Mouse (Mus musculus) hindbrain, embryonic 15.5 days (tissue): ENCODE results near the gene Adamts6. TPM values are rescaled to one million over a fixed set of nuclear protein-coding genes. Genes with fewer than 3 reads are reported as not detected.
A peak's percentile ranks its signal among the peaks of the same experiment; 100 is the strongest.

ENCODE experiments used
- ATAC-seq: fragments of 200-750 bp; cut with Nextera tagmentation; 2 replicates; pipeline ENCODE4 v1.8.0; 2017; ENCODE audit warnings: low read depth, moderate number of reproducible peaks, moderate TSS enrichment; ENCODE audit not compliant: low FRiP score
- H3K27ac ChIP-seq: fragments of 300-500 bp; sonication (generic); replicated peaks from 2 replicates; pipeline ENCODE4 v1.5.1; 2015; ENCODE audit warnings: mild to moderate bottlenecking, inconsistent platforms
- H3K27me3 ChIP-seq: fragments of 300-500 bp; sonication (generic); 2 replicates; pipeline ENCODE4 v1.6.1; 2015; ENCODE audit warnings: control low read depth, inconsistent platforms
- H3K36me3 ChIP-seq: fragments of 300-500 bp; sonication (generic); 2 replicates; pipeline ENCODE4 v1.6.1; 2015; ENCODE audit warnings: control low read depth, inconsistent platforms
- H3K4me1 ChIP-seq: fragments of 300-500 bp; sonication (generic); replicated peaks from 2 replicates; pipeline ENCODE4 v1.6.1; 2015; ENCODE audit warnings: control low read depth, inconsistent platforms
- H3K4me2 ChIP-seq: fragments of 300-500 bp; sonication (generic); 2 replicates; pipeline ENCODE4 v1.6.1; 2015; ENCODE audit warnings: moderate library complexity, mild to moderate bottlenecking, inconsistent platforms
- H3K4me3 ChIP-seq: fragments of 300-500 bp; sonication (generic); 2 replicates; pipeline ENCODE4 v1.5.1; 2015; ENCODE audit warnings: mild to moderate bottlenecking, inconsistent platforms
- H3K9ac ChIP-seq: fragments of 300-500 bp; sonication (generic); 2 replicates; pipeline ENCODE4 v1.6.1; 2015; ENCODE audit warnings: inconsistent platforms
- H3K9me3 ChIP-seq: fragments of 300-500 bp; sonication (generic); 2 replicates; pipeline ENCODE4 v1.6.1; 2016; ENCODE audit warnings: control low read depth, inconsistent platforms
- WGBS: fragments of 180-500 bp; shearing (Covaris S2); methylation state at CpG from one replicate; pipeline ENCODE4 v1.1.7; 2015; 5-methylcytosine and 5-hydroxymethylcytosine counted together
- polyA plus RNA-seq: library from polyadenylated mRNA; unstranded; fragments of >200 nt; fragmentation: Nextera tagmentation; extraction: Ambion mirVana; gene quantifications from 2 replicates; pipeline ENCODE4 v1.2.1, GENCODE M21; 2015

The Adamts6 gene
- polyA plus RNA-seq, 1 experiment from 2014 or later: 1.8 TPM

DNA sequence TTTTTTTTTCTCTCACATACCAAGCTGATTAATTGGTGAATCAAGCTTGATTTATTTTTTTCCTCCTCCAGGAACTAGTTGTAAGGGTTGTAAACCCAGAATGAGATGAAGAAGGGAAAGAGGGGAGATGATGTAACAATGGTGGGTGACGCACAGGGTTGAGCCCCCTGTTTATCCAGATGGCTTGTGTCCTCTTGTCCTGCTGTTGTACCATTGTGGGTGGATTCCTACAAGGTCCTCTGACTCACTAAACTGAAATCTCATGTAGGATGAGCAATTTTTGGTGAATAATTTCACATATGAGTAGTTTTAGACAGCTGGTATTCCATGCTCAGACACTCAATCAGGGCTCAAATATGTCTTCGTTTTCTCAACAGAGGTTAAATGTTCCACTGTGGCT is 233.9 kb downstream of the Adamts6 start:
- Histone ChIP-seq H3K9me3 (no peaks in the 10 kb centered on the region), H3K4me3 (no peak overlapping the region), H3K4me2 (no peak overlapping the region), H3K36me3 (no peaks in the 10 kb centered on the region), H3K27me3 (no peaks in the 10 kb centered on the region), H3K4me1 (peaks cover 18% of the 10 kb centered on the region), H3K9ac (no peak overlapping the region), H3K27ac (no peak overlapping the region)
- ATAC-seq: no peak
- WGBS: 89% methylated on average over 2 of the region's 2 CpGs

DNA sequence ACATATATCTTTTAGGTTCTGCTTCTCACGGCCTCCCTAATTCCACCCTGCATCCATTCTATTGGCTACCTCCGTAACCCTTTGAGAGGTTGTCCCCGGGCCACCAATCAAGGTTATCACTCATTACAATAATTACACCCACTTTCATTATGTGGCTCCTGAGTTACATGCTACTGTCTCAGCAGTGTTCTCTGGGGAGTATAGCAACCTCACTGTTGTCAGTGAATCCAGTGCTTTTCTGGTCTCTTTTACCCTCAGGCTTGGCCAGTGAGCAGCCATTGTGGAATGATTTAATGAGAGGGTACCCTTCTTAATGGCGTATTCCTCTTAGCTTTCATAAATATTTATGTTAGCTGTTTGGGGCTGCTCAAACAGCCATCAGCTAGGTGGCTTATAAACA is 238.0 kb downstream of the Adamts6 start:
- H3K9me3 ChIP-seq: no peaks in the 10 kb centered on the region
- no peaks in the 10 kb centered on the region for H3K27me3 ChIP-seq
- no peaks in the 10 kb centered on the region for H3K36me3 ChIP-seq
- no peaks in the 10 kb centered on the region for H3K4me1 ChIP-seq
- no peak overlapping the region for H3K4me3 ChIP-seq
- ATAC-seq: no peak
- WGBS: 64% methylated on average over 4 of the region's 4 CpGs
- no peak overlapping the region for H3K4me2 ChIP-seq
- H3K27ac ChIP-seq: no peak overlapping the region
- H3K9ac ChIP-seq: no peak overlapping the region

DNA sequence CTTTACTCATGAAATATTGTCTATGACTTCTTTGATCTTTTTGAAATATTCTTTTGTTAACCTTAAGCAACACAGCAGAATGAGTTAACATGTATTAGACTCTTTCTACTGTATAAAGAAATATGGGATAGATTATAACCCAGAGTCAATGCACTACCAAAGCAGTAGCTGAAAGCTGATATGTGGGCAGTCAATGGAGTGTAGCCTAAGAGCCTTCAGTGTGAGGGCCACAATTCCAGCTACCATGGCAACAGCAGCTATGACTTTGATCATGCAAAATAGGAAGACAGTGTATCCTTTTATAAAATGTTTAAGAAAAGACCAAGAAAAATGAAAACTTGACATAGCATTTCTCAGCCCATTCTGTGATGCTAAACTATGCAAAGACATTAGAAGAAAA is 241.6 kb downstream of the Adamts6 start:
- 0 out of 2 replicates have a peak, but pooled peaks have one; percentile 48 for ATAC-seq
- Histone ChIP-seq H3K9me3 (no peaks in the 10 kb centered on the region), H3K27ac (no peak overlapping the region), H3K9ac (no peak overlapping the region), H3K4me3 (no peak overlapping the region), H3K4me1 (no peaks in the 10 kb centered on the region), H3K4me2 (no peak overlapping the region), H3K36me3 (no peaks in the 10 kb centered on the region), H3K27me3 (no peaks in the 10 kb centered on the region)

DNA sequence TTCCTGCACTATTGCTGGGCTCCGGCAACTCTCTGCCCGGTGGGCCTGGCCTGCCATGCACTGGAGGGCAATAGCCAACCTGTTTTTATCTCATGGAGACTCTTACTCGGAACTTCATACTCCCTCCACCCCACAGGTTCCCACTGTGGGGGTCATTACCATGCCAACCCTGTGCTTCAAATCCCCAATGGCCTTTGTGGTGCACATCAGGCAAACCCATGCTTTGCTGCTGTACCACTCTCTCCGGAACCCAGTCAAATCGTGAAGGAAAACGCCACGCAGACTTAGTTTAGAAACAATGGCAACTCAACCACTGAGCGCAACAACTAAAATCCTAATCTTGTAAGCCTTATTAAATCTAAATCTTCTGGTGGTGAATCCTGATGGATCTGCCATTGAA is 244.2 kb downstream of the Adamts6 start:
- Histone ChIP-seq H3K27me3 (no peaks in the 10 kb centered on the region), H3K4me3 (no peak overlapping the region), H3K4me1 (no peaks in the 10 kb centered on the region), H3K4me2 (no peak overlapping the region), H3K9ac (no peak overlapping the region), H3K9me3 (no peaks in the 10 kb centered on the region), H3K36me3 (no peaks in the 10 kb centered on the region), H3K27ac (no peak overlapping the region)
- no peak for ATAC-seq
- 90% methylated on average over 8 of the region's 8 CpGs for WGBS

DNA sequence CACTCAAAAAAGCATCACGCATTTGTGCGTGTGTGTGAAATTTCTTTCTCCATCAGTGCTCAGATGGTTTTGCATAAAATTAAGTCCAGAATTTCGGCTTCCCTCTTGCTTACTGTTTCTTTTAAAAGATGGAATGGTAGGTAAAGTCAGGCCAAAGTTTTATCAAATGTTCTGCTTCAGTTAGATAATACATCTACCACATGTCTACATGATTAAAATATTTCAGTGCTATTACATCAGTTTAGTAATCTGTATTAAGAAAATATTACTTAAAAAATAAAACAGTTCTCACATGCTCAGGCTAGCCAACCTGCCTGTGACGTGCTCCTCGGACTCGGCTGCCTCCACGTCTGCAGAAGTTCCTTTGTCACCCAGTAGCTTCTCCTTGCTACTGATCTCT is 245.1 kb downstream of the Adamts6 start:
- no peak overlapping the region for H3K27ac ChIP-seq
- H3K4me2 ChIP-seq: no peak overlapping the region
- H3K4me3 ChIP-seq: no peak overlapping the region
- ATAC-seq: no peak
- no peaks in the 10 kb centered on the region for H3K27me3 ChIP-seq
- 96% methylated on average over 7 of the region's 7 CpGs for WGBS
- no peaks in the 10 kb centered on the region for H3K36me3 ChIP-seq
- no peaks in the 10 kb centered on the region for H3K9me3 ChIP-seq
- H3K9ac ChIP-seq: no peak overlapping the region
- H3K4me1 ChIP-seq: no peaks in the 10 kb centered on the region

DNA sequence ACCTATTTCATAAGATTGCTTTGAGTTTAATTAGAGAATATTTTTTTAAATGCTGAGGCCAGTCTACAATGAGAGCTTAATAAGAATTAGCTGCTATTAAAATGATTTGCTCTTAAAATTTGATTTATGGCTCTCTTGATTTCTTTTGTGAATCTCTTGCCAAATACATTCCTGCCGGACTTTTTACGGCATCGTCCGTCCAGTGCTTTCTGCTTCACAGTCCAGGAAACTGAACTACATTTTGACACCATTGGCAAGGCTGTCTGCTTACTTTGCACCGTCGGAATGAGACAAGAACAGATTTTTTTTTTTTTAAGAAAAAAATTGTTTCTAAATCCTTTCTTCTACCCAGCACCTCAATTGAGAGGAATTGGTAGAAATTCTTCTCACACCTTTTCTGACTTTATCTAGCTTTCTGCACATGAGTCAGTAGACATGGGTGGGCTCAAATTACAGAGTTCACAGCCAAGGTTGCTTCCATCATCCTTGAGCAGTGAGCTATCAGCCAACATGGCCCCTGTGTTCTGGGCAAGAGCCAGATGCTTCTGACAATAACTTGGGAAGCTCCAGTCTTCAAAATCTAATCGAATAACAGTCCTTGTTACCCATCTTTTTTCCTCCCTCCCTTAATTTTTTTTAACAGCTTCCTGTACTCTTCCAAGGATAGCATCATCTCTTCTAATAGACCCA is 246.3 kb downstream of the Adamts6 start:
- H3K27me3 ChIP-seq: no peaks in the 10 kb centered on the region
- WGBS: 84% methylated on average over 7 of the region's 7 CpGs
- no peaks in the 10 kb centered on the region for H3K36me3 ChIP-seq
- H3K4me2 ChIP-seq: no peak overlapping the region
- no peak overlapping the region for H3K9ac ChIP-seq
- no peak for ATAC-seq
- no peak overlapping the region for H3K4me3 ChIP-seq
- no peaks in the 10 kb centered on the region for H3K4me1 ChIP-seq
- H3K9me3 ChIP-seq: no peaks in the 10 kb centered on the region
- H3K27ac ChIP-seq: no peak overlapping the region

DNA sequence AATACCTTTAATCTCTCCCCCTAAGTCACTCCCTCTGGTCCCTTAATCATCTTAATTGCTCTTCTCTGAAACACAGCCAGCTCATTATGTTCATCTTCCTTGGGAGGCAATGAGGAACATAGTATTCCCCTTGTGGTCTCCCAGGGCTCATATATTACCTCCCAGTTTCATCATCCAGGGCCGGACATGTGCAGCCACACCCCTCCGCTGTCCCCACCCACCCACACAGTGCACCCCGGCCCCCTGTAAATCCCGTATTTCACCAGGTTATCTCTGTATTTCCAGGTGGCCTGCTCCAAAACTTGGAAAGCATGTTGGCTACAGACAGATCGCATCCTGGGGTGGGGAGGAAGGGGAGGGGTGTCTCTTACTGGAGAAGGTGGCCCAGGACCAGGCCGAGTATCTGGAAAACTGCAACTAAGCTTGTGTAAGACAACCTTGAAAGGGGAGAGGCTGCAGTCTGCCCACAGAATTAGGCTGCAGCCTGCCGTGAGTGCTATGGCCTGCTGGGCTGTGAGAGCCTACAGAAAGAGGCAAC is 253.3 kb downstream of the Adamts6 start:
- H3K9ac ChIP-seq: no peak overlapping the region
- 52% methylated on average over 7 of the region's 7 CpGs for WGBS
- H3K36me3 ChIP-seq: no peaks in the 10 kb centered on the region
- H3K9me3 ChIP-seq: no peaks in the 10 kb centered on the region
- no peak overlapping the region for H3K4me2 ChIP-seq
- H3K27me3 ChIP-seq: no peaks in the 10 kb centered on the region
- ATAC-seq: no peak
- H3K4me1 ChIP-seq: no peaks in the 10 kb centered on the region
- H3K27ac ChIP-seq: no peak overlapping the region
- no peak overlapping the region for H3K4me3 ChIP-seq

DNA sequence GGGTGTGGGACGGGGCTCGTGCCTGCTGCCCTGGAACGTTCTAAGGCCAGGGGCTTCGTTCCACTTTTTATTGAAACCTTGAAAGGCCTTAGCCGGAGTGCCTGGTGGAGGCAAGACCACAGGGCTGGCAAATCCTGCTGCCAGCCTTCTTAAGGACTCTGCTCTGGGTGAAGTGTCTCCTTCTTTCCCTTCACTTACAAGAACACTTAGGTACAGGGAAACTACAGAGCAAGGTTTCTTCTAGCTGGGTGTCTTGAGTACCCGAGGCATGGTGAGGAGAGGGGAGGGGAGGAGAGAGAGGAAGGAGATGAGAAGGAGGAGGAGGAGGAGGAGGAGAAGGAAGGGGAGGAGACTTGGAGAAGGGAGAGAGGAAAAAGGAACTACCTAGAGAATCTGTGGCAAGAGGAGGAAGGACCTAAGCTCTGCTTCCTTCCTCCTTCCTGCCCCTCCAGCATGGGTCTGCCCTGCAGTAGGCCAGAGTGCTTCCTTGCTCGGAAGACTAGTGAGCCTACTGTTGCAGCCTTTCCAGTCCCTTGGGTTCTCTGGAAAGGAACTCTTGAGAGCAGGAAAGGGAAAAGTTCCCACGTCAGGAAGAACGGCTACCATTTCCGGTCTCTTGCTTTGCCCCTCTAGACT is 254.6 kb downstream of the Adamts6 start:
- Histone ChIP-seq H3K9ac (no peak overlapping the region), H3K4me3 (no peak overlapping the region), H3K9me3 (no peaks in the 10 kb centered on the region), H3K4me1 (no peaks in the 10 kb centered on the region), H3K27ac (no peak overlapping the region), H3K27me3 (no peaks in the 10 kb centered on the region), H3K36me3 (no peaks in the 10 kb centered on the region), H3K4me2 (no peak overlapping the region)
- 82% methylated on average over 10 of the region's 10 CpGs for WGBS
- ATAC-seq: no peak

DNA sequence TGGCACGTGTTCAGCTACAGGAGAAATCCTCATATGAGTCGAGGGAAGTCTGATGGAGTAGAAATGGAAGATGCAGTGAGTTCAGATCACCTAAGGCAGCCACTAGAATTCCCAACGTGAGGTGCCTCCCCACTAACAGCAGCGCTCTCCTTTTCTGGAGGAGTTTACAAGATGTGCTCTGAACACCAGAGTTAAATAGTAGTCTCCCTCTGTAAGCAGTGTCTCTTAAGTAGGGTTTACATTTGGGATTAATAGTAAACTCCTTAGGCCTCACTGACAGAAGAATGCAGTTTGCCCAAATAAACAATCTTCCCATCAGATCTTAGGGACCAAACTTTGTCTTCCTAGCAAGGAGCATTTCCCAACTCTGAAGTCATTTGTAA is 255.1 kb downstream of the Adamts6 start:
- Histone ChIP-seq H3K4me2 (no peak overlapping the region), H3K4me1 (no peaks in the 10 kb centered on the region), H3K36me3 (no peaks in the 10 kb centered on the region), H3K27me3 (no peaks in the 10 kb centered on the region), H3K9ac (no peak overlapping the region), H3K9me3 (no peaks in the 10 kb centered on the region), H3K4me3 (no peak overlapping the region), H3K27ac (no peak overlapping the region)
- 74% methylated on average over 4 of the region's 4 CpGs for WGBS
- no peak for ATAC-seq

Other genes starting within 250 kb of the Adamts6 start
- gene Nln, start 178.2 kb upstream of the Adamts6 start, polyA plus RNA-seq: 57.3 and 64.6 TPM in 2 replicates
- gene Sgtb, start 178.1 kb upstream of the Adamts6 start, polyA plus RNA-seq: 31.6 and 32.7 TPM in 2 replicates
- gene Trappc13, start 109.4 kb upstream of the Adamts6 start, polyA plus RNA-seq: 56.2 and 62.0 TPM in 2 replicates
- gene Trim23, start 109.0 kb upstream of the Adamts6 start, polyA plus RNA-seq: 33.0 and 33.2 TPM in 2 replicates
- 16.2 and 17.7 TPM in 2 replicates for gene Cenpk, start 59.2 kb upstream of the Adamts6 start, polyA plus RNA-seq
- gene Ppwd1, start 59.0 kb upstream of the Adamts6 start, polyA plus RNA-seq: 6.2 and 7.7 TPM in 2 replicates